Mouse (Mus musculus) fat pad, adult 2 months (tissue): ENCODE measurements around the gene Ren1.

Source experiments
- DNase-seq: peaks from one replicate; pipeline ENCODE4 v3.0.0-alpha.2; 2011; ENCODE audit warnings: low read depth, low spot score; ENCODE audit errors: extremely low read depth

The Ren1 gene

GRCm38 (mm10) chr1:133350210-133350609 lies at the start of gene Ren1:
Gene Ren1, plus strand, starts transcription at chr1:133350510.
- no peak for DNase-seq

DNA sequence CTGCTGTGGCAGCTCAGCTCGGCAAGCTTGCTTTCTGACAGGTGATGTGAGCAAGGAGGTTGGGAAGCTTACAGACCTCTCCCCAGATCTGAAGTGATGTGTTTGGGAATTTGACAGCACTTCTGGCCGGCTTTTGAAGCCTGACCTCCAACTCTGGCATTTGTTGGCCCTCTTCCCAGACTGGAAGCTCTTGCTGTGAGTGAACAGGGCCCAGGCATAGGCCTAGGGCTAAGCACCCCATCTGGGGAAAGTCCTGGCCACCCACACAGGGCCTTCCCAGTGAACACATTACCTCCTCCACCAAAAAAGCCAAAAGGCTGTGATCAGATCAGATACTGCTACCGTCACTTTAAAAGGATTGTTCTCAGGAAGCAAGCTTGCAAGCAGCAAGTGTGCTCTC lies 47.8 kb upstream of the Ren1 start:
- no peak for DNase-seq

DNA sequence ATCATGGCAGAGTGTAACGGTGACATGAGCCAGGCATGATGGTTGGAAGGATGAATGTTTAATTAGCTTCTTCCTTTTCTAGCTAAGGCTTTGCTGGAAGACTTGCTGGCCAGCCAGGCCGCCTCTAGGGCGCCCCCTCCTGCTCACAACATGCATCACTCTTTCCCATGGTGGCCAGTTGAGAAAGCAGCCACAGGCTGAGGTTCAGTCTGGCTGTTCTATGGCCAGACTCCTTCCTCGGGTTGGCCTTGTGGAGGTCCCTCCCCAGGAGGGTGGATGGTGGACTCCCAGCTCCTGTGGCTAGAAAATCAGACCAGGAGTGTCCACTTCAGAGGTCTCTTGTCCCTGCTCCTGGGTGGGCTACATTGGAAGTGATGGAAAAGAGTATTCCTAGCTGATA lies 43.5 kb upstream of the Ren1 start:
- DNase-seq, result no peak

DNA sequence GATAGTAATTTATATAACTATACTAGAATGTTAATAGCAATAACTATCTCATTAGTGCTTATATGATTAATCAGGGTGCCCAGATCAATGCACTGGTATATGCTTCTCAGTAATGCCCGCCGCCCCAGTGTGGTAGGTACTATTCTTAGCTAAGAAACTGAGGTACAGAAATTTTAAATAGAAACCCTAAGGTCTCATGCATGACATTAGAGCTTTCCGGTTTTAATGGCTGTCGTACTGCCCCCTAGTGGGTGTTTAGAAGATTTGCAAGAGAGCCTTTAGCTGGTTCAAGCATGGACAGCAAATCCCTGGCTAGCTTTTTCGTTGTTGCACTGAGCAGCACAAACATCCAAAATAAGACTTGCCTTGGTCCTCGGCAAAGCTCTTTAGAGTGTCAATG lies 43.0 kb upstream of the Ren1 start:
- DNase-seq, result no peak

GRCm38 (mm10) chr1:133309652-133310267 lies 40.5 kb upstream of the Ren1 start, which contains the start of gene Golt1a:
Gene Golt1a, plus strand, starts transcription at chr1:133309800.
- no peak for DNase-seq

- no peak for DNase-seq
Measured at GRCm38 (mm10) chr1:133311240-133311639, 39.1 kb upstream of the Ren1 start.

GRCm38 (mm10) chr1:133311946-133312345 lies 38.4 kb upstream of the Ren1 start:
- DNase-seq, result no peak

DNA sequence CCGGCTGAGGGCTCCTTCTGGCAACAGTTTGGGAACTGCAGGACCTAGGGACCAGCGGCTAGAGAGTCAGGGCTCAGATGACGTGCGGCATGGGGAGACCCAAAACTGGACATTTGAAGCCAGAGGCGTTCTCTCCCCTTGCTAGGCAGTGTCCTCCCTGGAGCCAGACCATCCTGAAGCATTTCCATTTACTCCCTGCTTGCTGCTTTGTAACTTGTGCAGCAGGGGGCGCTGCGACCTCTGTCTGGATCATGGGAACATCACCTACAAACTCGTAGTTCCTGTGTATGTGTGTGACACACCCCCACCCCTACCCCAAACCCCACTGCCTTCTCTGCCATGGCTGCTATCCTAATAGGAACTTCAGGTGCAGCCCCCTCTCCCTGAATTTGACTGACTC lies 35.9 kb upstream of the Ren1 start:
- DNase-seq, result no peak

GRCm38 (mm10) chr1:133315775-133316174 lies 34.5 kb upstream of the Ren1 start:
- DNase-seq, result no peak

GRCm38 (mm10) chr1:133316577-133316976 lies 33.7 kb upstream of the Ren1 start:
- no peak for DNase-seq

DNA sequence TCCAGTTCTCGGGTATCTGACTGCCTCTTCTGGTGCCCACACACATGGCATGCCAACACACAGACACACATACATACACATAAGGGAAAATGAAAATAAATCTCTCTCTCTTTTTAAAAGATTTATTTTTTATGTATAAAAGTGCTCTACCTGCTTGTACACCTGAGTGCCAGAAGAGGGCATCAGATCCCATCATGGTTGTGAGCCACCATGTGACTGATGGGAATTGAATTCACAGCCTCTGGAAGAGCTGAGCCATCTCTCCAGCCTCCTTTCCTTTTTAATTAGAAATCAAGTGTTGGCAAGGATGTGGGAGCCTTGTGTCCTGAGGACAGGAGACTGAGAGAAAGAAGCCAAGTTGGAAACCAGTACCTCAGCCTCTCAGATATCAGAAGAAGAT lies 33.2 kb upstream of the Ren1 start:
- DNase-seq, result no peak

- DNase-seq, result no peak
Measured at GRCm38 (mm10) chr1:133321267-133321925, 28.9 kb upstream of the Ren1 start, which contains the start of gene Kiss1. Gene Kiss1, plus strand, starts transcription at chr1:133321875.

DNA sequence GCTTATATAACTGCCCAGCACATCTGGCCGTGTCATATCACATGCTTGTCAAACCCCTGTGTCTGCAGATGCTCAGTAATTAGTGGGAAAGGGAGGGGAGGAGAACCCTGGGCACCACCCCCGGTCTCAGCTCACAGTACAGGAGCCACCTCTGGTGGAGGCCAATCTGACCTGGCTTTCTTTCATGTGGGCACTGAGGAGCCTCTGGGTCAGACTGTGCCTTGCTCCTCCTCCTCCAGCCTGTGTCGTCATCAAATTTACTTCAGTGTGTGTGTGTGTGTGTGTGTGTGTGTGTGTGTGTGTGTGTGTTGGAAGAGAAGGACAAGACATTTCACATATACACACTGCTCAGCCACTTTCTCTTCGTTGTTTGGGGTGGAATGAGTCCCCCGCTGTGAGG lies 27.0 kb upstream of the Ren1 start:
- DNase-seq, result no peak

GRCm38 (mm10) chr1:133325951-133326350 lies 24.4 kb upstream of the Ren1 start:
- no peak for DNase-seq

DNA sequence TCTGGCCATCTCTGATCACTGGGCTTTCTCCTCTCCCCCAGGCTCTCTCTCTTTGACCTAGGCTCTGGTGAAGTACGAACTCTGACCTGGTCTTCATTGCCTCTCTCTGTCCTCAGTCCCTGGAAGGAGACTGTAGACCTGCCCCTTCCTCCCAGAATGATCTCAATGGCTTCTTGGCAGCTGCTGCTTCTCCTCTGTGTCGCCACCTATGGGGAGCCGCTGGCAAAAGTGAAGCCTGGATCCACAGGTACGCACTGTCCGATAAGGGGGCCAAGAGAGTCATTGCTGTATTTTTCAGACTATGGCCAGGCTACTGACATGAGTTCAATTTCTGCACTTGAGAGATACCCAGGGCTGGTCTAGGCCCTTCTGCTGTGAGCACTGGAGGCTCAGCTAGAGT lies 23.2 kb upstream of the Ren1 start:
- no peak for DNase-seq

DNA sequence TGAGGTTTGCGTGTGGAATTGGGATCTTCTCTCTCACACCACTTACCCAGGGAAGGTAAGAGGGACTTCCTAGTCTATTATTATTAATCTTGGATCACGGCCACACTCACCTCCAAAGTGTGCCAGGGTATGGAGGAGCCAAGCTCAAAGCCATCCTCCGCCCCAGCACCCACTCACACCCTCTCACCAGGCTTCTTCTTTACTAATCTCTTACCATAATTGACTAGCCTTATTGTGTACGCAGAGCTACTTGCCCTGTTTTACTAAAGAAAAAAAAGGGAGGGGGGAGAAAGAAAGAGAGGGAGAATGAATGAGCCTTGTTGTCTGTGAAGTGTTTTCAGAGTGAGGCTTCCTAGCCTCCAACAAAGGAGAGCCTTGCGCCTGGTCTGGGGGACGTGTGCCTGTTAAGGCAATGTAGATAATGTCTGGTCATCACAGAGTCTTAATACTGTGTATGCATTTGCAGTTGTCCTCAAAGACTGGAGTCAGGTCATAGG lies 22.0 kb upstream of the Ren1 start:
- DNase-seq, result no peak

GRCm38 (mm10) chr1:133328896-133329637 lies 21.2 kb upstream of the Ren1 start:
- no peak for DNase-seq

GRCm38 (mm10) chr1:133329638-133329964 lies 20.7 kb upstream of the Ren1 start:
- no peak for DNase-seq

- no peak for DNase-seq
Measured at GRCm38 (mm10) chr1:133331142-133331541, 19.2 kb upstream of the Ren1 start.

- DNase-seq, result no peak
Measured at GRCm38 (mm10) chr1:133332656-133333430, 17.5 kb upstream of the Ren1 start.

DNA sequence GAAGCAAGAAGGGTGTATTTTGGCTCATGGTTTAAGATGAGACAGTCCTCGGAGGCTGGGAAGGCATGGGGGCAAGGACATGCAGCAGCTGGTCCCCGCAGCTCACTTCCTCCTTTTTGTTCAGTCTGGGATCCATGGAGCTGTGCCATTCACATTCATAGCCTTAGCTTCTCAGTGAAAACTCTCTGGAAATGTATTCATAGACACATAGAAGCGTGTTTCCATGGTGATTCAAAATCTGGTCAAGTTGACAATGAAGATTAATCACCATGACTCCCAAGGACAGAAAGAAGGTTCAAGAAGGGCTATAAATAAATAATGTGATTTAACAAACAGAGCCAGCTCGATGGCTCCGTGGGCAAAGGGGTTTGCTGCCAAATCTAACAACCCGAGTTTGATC lies 16.4 kb upstream of the Ren1 start:
- no peak for DNase-seq
